Mouse (Mus musculus): Measurements from ENCODE around the gene Rbck1.

- no peak for TF ChIP-seq MAX (IDR thresholded peaks at IDR 0.05)
- no peak for TF ChIP-seq MYOD1 (IDR thresholded peaks at IDR 0.05; ENCODE audit: control insufficient read depth, insufficient read length, low read depth)
- no peak for TF ChIP-seq CTCF (IDR thresholded peaks at IDR 0.05; ENCODE audit: control insufficient read depth, insufficient read depth, insufficient read length)
- TF ChIP-seq MYOG (IDR thresholded peaks at IDR 0.05; ENCODE audit: control insufficient read depth, extremely low read depth, insufficient read length): no peak
- TF ChIP-seq USF1 (IDR thresholded peaks at IDR 0.05; ENCODE audit: low read depth): no peak
- no peak for TF ChIP-seq CEBPB (IDR thresholded peaks at IDR 0.05; ENCODE audit: low read depth)
- TF ChIP-seq FOSL1 (IDR thresholded peaks at IDR 0.05; ENCODE audit: insufficient read depth, low read length, poor library complexity, severe bottlenecking): no peak
These were observed 28.7 kb downstream of the Rbck1 start for GRCm38 (mm10) chr2:152303781-152304180.
